Mouse (Mus musculus) brain, embryonic 14.5 days (tissue): ENCODE results near the gene Smtnl1.

Experiments used
- CTCF ChIP-seq: fragments of 200-500 bp; IDR thresholded peaks from 2 replicates; pipeline ENCODE4 v1.5.1; 2012; ENCODE audit warnings: inconsistent platforms, mild to moderate bottlenecking, moderate library complexity, borderline replicate concordance; ENCODE audit not compliant: insufficient read depth, insufficient read length; ENCODE audit errors: extremely low read depth
- POLR2A ChIP-seq: fragments of 200-500 bp; IDR thresholded peaks from 2 replicates; pipeline ENCODE4 v1.6.1; 2012; ENCODE audit warnings: mild to moderate bottlenecking, inconsistent platforms, borderline replicate concordance; ENCODE audit not compliant: poor library complexity, insufficient read depth, insufficient read length, severe bottlenecking; ENCODE audit errors: extremely low read depth

- no peak for TF ChIP-seq POLR2A
- TF ChIP-seq CTCF, result no peak
Observed at GRCm38 (mm10) chr2:84859991-84860780, 37.7 kb upstream of the Smtnl1 start.
